Mouse (Mus musculus): ENCODE results near the gene Fam198a. TPM values are rescaled to one million over a fixed set of nuclear protein-coding genes. Genes with fewer than 3 reads are reported as not detected.

Gene Fam198a
- polyA plus RNA-seq, 1 experiment from 2014 or later = 1.6 TPM

- Histone ChIP-seq H3K27me3 (replicated peaks; ENCODE audit: insufficient read depth, low read length) (no peaks in the 10 kb centered on the region), H3K4me1 (ENCODE audit: insufficient read depth, low read depth, low read length) (no peaks in the 10 kb centered on the region), H3K9ac (replicated peaks; ENCODE audit: low read depth) (no peak overlapping the region), H3K4me2 (replicated peaks; ENCODE audit: low read depth, low read length) (no peak overlapping the region), H3K36me3 (ENCODE audit: insufficient read depth, low read length) (no peaks in the 10 kb centered on the region), H3K9me3 (ENCODE audit: low read length) (no peaks in the 10 kb centered on the region), H3K4me3 (ENCODE audit: low read depth, low read length) (no peak overlapping the region), H3K27ac (ENCODE audit: low read length) (no peak overlapping the region)
- ATAC-seq (no peak), DNase-seq (ENCODE audit: low spot score) (no peak)
- TF ChIP-seq CTCF (IDR thresholded peaks at IDR 0.05) (no peak), EP300 (IDR thresholded peaks at IDR 0.05) (no peak)
- WGBS = 89% methylated on average over 15 of the region's 15 CpGs
Measured at GRCm38 (mm10) chr9:121982665-121983064, 31.9 kb downstream of the Fam198a start.

- ATAC-seq = peak; percentile 65
- no peak overlapping the region for H3K27ac ChIP-seq (ENCODE audit: low read length)
- no peaks in the 10 kb centered on the region for H3K27me3 ChIP-seq (replicated peaks; ENCODE audit: insufficient read depth, low read length)
- H3K4me3 ChIP-seq (ENCODE audit: low read depth, low read length) = no peak overlapping the region
- H3K36me3 ChIP-seq (ENCODE audit: insufficient read depth, low read length) = no peaks in the 10 kb centered on the region
- H3K9ac ChIP-seq (replicated peaks; ENCODE audit: low read depth) = no peak overlapping the region
- whole genome bisulfite sequencing = 31% methylated on average over 15 of the region's 15 CpGs
- no peak overlapping the region for H3K4me2 ChIP-seq (replicated peaks; ENCODE audit: low read depth, low read length)
- peak; percentile 96 for TF ChIP-seq CTCF (IDR thresholded peaks at IDR 0.05)
- TF ChIP-seq EP300 (IDR thresholded peaks at IDR 0.05) = no peak
- H3K9me3 ChIP-seq (ENCODE audit: low read length) = no peaks in the 10 kb centered on the region
- peak; percentile 56 for DNase-seq (ENCODE audit: low spot score)
- no peaks in the 10 kb centered on the region for H3K4me1 ChIP-seq (ENCODE audit: insufficient read depth, low read depth, low read length)
Measured at GRCm38 (mm10) chr9:121983504-121983903, 32.7 kb downstream of the Fam198a start.

- H3K4me3 ChIP-seq (ENCODE audit: low read depth, low read length) = no peak overlapping the region
- no peak overlapping the region for H3K9ac ChIP-seq (replicated peaks; ENCODE audit: low read depth)
- no peaks in the 10 kb centered on the region for H3K27me3 ChIP-seq (replicated peaks; ENCODE audit: insufficient read depth, low read length)
- no peaks in the 10 kb centered on the region for H3K4me1 ChIP-seq (ENCODE audit: insufficient read depth, low read depth, low read length)
- no peak overlapping the region for H3K4me2 ChIP-seq (replicated peaks; ENCODE audit: low read depth, low read length)
- peak; percentile 31 for ATAC-seq
- no peak for TF ChIP-seq EP300 (IDR thresholded peaks at IDR 0.05)
- peak; percentile 100 for TF ChIP-seq CTCF (IDR thresholded peaks at IDR 0.05)
- no peak overlapping the region for H3K27ac ChIP-seq (ENCODE audit: low read length)
- DNase-seq (ENCODE audit: low spot score) = peak; percentile 68
- no peaks in the 10 kb centered on the region for H3K36me3 ChIP-seq (ENCODE audit: insufficient read depth, low read length)
- no peaks in the 10 kb centered on the region for H3K9me3 ChIP-seq (ENCODE audit: low read length)
- WGBS = 68% methylated on average over 15 of the region's 15 CpGs
Measured at GRCm38 (mm10) chr9:121984465-121985461, 34.0 kb downstream of the Fam198a start.

- no peak overlapping the region for H3K4me2 ChIP-seq (replicated peaks; ENCODE audit: low read depth, low read length)
- H3K4me3 ChIP-seq (ENCODE audit: low read depth, low read length) = no peak overlapping the region
- H3K9ac ChIP-seq (replicated peaks; ENCODE audit: low read depth) = no peak overlapping the region
- no peaks in the 10 kb centered on the region for H3K9me3 ChIP-seq (ENCODE audit: low read length)
- no peaks in the 10 kb centered on the region for H3K27me3 ChIP-seq (replicated peaks; ENCODE audit: insufficient read depth, low read length)
- DNase-seq (ENCODE audit: low spot score) = no peak
- ATAC-seq = no peak
- 62% methylated on average over 3 of the region's 3 CpGs for WGBS
- no peak overlapping the region for H3K27ac ChIP-seq (ENCODE audit: low read length)
- TF ChIP-seq CTCF (IDR thresholded peaks at IDR 0.05) (no peak), EP300 (IDR thresholded peaks at IDR 0.05) (no peak)
- H3K36me3 ChIP-seq (ENCODE audit: insufficient read depth, low read length) = no peaks in the 10 kb centered on the region
- H3K4me1 ChIP-seq (ENCODE audit: insufficient read depth, low read depth, low read length) = no peaks in the 10 kb centered on the region
Measured at GRCm38 (mm10) chr9:121988910-121989309, 38.1 kb downstream of the Fam198a start.

GRCm38 (mm10) chr9:121989536-121989935 lies 38.7 kb downstream of the Fam198a start:
- ATAC-seq (no peak), DNase-seq (ENCODE audit: low spot score) (no peak)
- Histone ChIP-seq H3K4me1 (ENCODE audit: insufficient read depth, low read depth, low read length) (no peaks in the 10 kb centered on the region), H3K4me2 (replicated peaks; ENCODE audit: low read depth, low read length) (no peak overlapping the region), H3K9ac (replicated peaks; ENCODE audit: low read depth) (no peak overlapping the region), H3K4me3 (ENCODE audit: low read depth, low read length) (no peak overlapping the region), H3K9me3 (ENCODE audit: low read length) (no peaks in the 10 kb centered on the region), H3K27ac (ENCODE audit: low read length) (no peak overlapping the region), H3K27me3 (replicated peaks; ENCODE audit: insufficient read depth, low read length) (no peaks in the 10 kb centered on the region), H3K36me3 (ENCODE audit: insufficient read depth, low read length) (no peaks in the 10 kb centered on the region)
- TF ChIP-seq EP300 (IDR thresholded peaks at IDR 0.05) (no peak), CTCF (IDR thresholded peaks at IDR 0.05) (no peak)
- 55% methylated on average over 5 of the region's 5 CpGs for WGBS

GRCm38 (mm10) chr9:121991041-121991440 lies 40.3 kb downstream of the Fam198a start:
- 55% methylated on average over 5 of the region's 5 CpGs for WGBS
- Histone ChIP-seq H3K9me3 (ENCODE audit: low read length) (no peaks in the 10 kb centered on the region), H3K9ac (replicated peaks; ENCODE audit: low read depth) (no peak overlapping the region), H3K4me2 (replicated peaks; ENCODE audit: low read depth, low read length) (no peak overlapping the region), H3K4me3 (ENCODE audit: low read depth, low read length) (no peak overlapping the region), H3K27me3 (replicated peaks; ENCODE audit: insufficient read depth, low read length) (no peaks in the 10 kb centered on the region), H3K4me1 (ENCODE audit: insufficient read depth, low read depth, low read length) (no peaks in the 10 kb centered on the region), H3K27ac (ENCODE audit: low read length) (no peak overlapping the region), H3K36me3 (ENCODE audit: insufficient read depth, low read length) (no peaks in the 10 kb centered on the region)
- TF ChIP-seq CTCF (IDR thresholded peaks at IDR 0.05) (no peak), EP300 (IDR thresholded peaks at IDR 0.05) (no peak)
- no peak for DNase-seq (ENCODE audit: low spot score)
- ATAC-seq = no peak

All from lung, postnatal 0 days (tissue).